Mouse (Mus musculus) cortical plate, adult 2 months (tissue): ENCODE data around the gene Clca4a.

Experiments used
- CTCF ChIP-seq: fragments of 200-500 bp; IDR thresholded peaks from 2 replicates; pipeline ENCODE4 v1.5.1; 2011; ENCODE audit warnings: mild to moderate bottlenecking, control low read depth, low read length; ENCODE audit not compliant: insufficient read depth; ENCODE audit errors: extremely low read depth
- POLR2A ChIP-seq: fragments of 200-500 bp; IDR thresholded peaks from 2 replicates; pipeline ENCODE4 v1.6.1; 2011; ENCODE audit warnings: mild to moderate bottlenecking, low read length, control low read depth; ENCODE audit not compliant: insufficient read depth; ENCODE audit errors: extremely low read depth

GRCm38 (mm10) chr3:144992618-144993017 is 17.8 kb upstream of the Clca4a start:
- TF ChIP-seq POLR2A (no peak), CTCF (no peak)
